Mouse (Mus musculus) heart, adult 2 months (tissue): ENCODE data around the gene Togaram2.

ENCODE experiments used
- CTCF ChIP-seq: fragments of 200-600 bp; IDR thresholded peaks from 2 replicates; pipeline ENCODE4 v1.8.1; 2022; ENCODE audit warnings: antibody characterized with exemption, mild to moderate bottlenecking, moderate library complexity
- EP300 ChIP-seq: fragments of 200-500 bp; IDR thresholded peaks from 2 replicates; pipeline ENCODE4 v1.6.1; 2011; ENCODE audit warnings: low read depth, low read length, control low read depth; ENCODE audit not compliant: insufficient read depth
- POLR2A ChIP-seq: fragments of 200-500 bp; IDR thresholded peaks from 2 replicates; pipeline ENCODE4 v1.6.1; 2011; ENCODE audit warnings: mild to moderate bottlenecking, low read depth, low read length, control low read depth; ENCODE audit not compliant: insufficient read depth

DNA sequence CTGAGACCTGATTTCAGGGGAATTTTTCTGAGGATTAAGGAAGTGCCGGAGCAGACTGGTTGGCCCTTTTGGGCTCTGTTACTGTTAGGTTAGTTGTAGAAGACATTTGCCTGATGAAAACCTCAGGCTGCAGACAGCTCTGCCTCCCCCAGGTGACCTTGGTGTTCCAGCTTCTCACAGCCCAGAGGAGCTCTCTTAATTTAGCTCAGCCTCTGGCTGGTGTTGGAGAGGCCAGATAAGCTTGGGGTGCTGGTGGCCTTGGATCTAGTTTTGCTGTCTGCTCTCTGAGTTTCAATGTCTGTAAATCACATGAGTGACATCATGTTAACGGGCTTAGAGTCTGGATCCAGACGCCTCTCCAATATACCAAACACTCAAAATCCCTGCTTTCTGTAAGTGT, 48.0 kb downstream of the Togaram2 start:
- TF ChIP-seq POLR2A (no peak), EP300 (peak; percentile 79), CTCF (peak; percentile 26; the same call in 1 of the 2 replicates)
